Mouse (Mus musculus) heart, postnatal 0 days (tissue): ENCODE measurements around the gene Itfg2.

Source experiments
- CTCF ChIP-seq: IDR thresholded peaks from 2 replicates; pipeline ENCODE4 v1.5.1; 2016; ENCODE audit warnings: antibody characterized with exemption, control low read depth, low read depth
- EP300 ChIP-seq: IDR thresholded peaks from 2 replicates; pipeline ENCODE4 v1.6.1; 2016; ENCODE audit warnings: antibody characterized with exemption, low read depth

DNA sequence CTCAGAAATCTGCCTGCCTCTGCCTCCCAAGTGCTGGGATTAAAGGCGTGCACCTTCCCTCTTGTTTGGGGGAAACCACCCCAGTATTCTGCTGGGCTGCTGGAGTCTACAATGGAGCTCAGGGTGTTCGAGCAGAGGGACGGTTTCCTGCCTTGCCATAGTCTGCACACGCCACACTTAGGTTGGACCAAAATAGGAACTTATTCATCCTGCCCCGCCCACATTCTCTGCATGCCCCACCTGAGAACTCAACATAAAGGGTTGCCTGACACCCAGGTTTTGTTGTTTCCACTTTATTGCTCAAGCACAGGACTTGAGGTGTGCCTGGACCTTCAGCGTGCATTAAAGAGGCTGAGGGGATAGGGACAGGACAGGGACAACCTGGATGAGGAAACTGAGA is 5.1 kb upstream of the Itfg2 start:
- no peak for TF ChIP-seq CTCF
- no peak for TF ChIP-seq EP300
